Mouse (Mus musculus) myocyte (in vitro differentiated cells): Measurements from ENCODE around the gene Prrt1.

Experiments used
- CEBPB ChIP-seq: IDR thresholded peaks from 2 replicates; pipeline ENCODE4 v1.6.1; 2011; ENCODE audit warnings: mild to moderate bottlenecking, moderate library complexity; ENCODE audit not compliant: poor library complexity, insufficient read depth, severe bottlenecking
- E2F4 ChIP-seq: IDR thresholded peaks from one replicate; pipeline ENCODE4 v1.6.1; 2011; ENCODE audit warnings: mild to moderate bottlenecking, control low read depth, moderate library complexity; ENCODE audit not compliant: insufficient read depth
- MAX ChIP-seq: IDR thresholded peaks from one replicate; pipeline ENCODE4 v1.6.1; 2011; ENCODE audit warnings: low read depth, mild to moderate bottlenecking, control low read depth
- MYOD1 ChIP-seq, 3 experiments: IDR thresholded peaks; one replicate each; pipeline ENCODE4 v1.6.1; 2011; ENCODE audit warnings: control low read depth in 2 of 3, low read depth in 2 of 3, mild to moderate bottlenecking in 2 of 3, moderate library complexity in 1 of 3; ENCODE audit not compliant: insufficient read length in 2 of 3, control insufficient read depth in 1 of 3
- MYOG ChIP-seq, 3 experiments: IDR thresholded peaks; one replicate each; pipeline ENCODE4 v1.6.1; 2011; ENCODE audit warnings: control low read depth in 2 of 3, low read depth in 2 of 3, mild to moderate bottlenecking in 2 of 3; ENCODE audit not compliant: insufficient read length in 2 of 3, control insufficient read depth in 1 of 3, insufficient read depth in 1 of 3
- POLR2A ChIP-seq: IDR thresholded peaks from one replicate; pipeline ENCODE4 v1.6.1; 2011; ENCODE audit warnings: low read depth, mild to moderate bottlenecking, control low read depth, moderate library complexity; ENCODE audit not compliant: insufficient read length
- POLR2AphosphoS2 ChIP-seq: IDR thresholded peaks from one replicate; pipeline ENCODE4 v1.6.1; 2011; ENCODE audit warnings: low read depth, control low read depth; ENCODE audit not compliant: insufficient read length
- TCF12 ChIP-seq: IDR thresholded peaks from one replicate; pipeline ENCODE4 v1.6.1; 2011; ENCODE audit warnings: mild to moderate bottlenecking, control low read depth; ENCODE audit not compliant: poor library complexity, insufficient read depth, severe bottlenecking
- USF1 ChIP-seq: IDR thresholded peaks from one replicate; pipeline ENCODE4 v1.6.1; 2011; ENCODE audit warnings: low read depth, mild to moderate bottlenecking, control low read depth, moderate library complexity

GRCm38 (mm10) chr17:34675205-34676092 lies 46.1 kb downstream of the Prrt1 start:
- TF ChIP-seq POLR2AphosphoS2 = no peak
- TF ChIP-seq POLR2A = no peak
- TF ChIP-seq MAX = no peak
- TF ChIP-seq MYOG (IDR thresholded peaks at IDR 0.05; ENCODE audit: control insufficient read depth in 1 of 3, insufficient read depth in 1 of 3, insufficient read length in 2 of 3, low read depth in 2 of 3) = no peak
- no peak for TF ChIP-seq TCF12
- no peak for TF ChIP-seq CEBPB
- no peak for TF ChIP-seq E2F4
- TF ChIP-seq MYOD1 (IDR thresholded peaks at IDR 0.05; ENCODE audit: control insufficient read depth in 1 of 3, insufficient read length in 2 of 3, low read depth in 2 of 3) = no peak
- TF ChIP-seq USF1 = no peak
